Mouse (Mus musculus) E14TG2a.4 (cell line): Measurements from ENCODE around the gene Podn.
"Not testable (repeated sequence)": the region's sequence is repeated elsewhere in the genome, so short reads cannot be mapped to it uniquely, and the experiment has no call there.

ENCODE experiments used
- CTCF ChIP-seq: conservative IDR thresholded peaks from 2 replicates; pipeline ENCODE4 v1.5.1; 2014; ENCODE audit warnings: low read length
- NANOG ChIP-seq: IDR thresholded peaks from 2 replicates; pipeline ENCODE4 v1.6.1; 2014; ENCODE audit warnings: borderline replicate concordance, low read length, mixed read lengths
- POU5F1 ChIP-seq: IDR thresholded peaks from 2 replicates; pipeline ENCODE4 v1.6.1; 2014; ENCODE audit warnings: low read length, borderline replicate concordance

DNA sequence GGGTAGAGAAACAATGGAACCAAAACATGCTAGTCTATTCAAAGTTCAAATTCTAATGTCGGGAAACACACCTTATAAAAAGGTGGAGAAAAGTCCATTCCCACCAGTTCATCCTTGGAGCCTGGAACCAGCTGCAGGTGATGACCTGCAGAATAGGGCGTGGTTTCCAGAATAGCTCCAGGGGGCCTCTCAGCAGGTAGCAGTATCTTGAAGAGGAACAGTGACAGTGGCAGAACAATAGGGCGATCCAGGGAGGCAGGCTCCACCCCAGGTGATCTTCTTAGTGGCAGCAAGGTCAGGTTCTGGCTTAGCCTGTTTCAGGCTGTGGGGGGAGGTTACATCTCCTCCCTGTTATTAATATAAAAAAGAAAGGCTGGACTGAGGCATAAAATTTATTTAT is 49.3 kb upstream of the Podn start:
- TF ChIP-seq NANOG, CTCF, POU5F1: not testable (repeated sequence)
